Comparison of ENCODE assay signal across 9 mouse cellular contexts in the genomic region with DNA sequence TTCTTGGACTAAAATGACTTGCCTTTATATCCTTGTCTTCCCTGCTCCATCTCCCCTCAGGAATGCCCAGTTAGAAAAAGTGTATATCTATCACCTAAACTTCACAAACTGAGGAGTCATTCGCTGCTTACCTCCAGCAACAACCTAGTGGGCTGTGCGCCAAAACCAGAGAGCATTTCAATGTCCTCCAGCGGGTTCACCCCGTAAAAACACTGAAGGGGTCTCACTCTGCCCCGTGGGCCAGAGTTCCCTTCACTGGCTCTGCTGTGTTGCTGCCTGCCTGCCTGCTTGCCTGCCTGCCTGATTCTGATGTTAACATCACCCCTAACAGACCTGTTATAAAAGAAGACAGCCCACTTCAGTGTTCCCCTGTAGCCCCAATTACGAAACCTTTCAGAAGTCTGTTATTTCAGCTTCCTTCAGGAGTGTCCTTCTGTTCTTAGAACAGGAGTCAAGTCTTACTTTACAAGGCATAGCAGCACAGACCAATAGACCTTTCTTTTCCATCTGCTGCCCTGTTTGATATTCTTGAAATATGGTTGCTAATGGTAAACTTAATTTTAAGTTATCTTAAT. TPM values are rescaled to one million over a fixed set of nuclear protein-coding genes. Genes with fewer than 3 reads are reported as not detected.
DNase-seq lines count a peak whose midpoint lies in the region; ATAC-seq and TF ChIP-seq lines count a peak whose summit lies in the region.
"Had no signal": no experiment of that assay in that cellular context is flagged by ENCODE, and none has a peak within 500 bp of the region (broad histone marks: within the 10 kb centered on the region; RNA-seq: fewer than 3 reads in every experiment).

No protein-coding gene starts in this region.

- WGBS in liver, embryonic 13.5 days (ENCODE audit: insufficient replicate concordance) = 46% methylated on average over 6 of the region's 6 CpGs
- WGBS in neural tube, embryonic 15.5 days = 58% methylated on average over 6 of the region's 6 CpGs

- peak; percentile 3 for DNase-seq in embryo, embryonic 9.5 days (ENCODE audit: extremely low spot score)
- no peak for DNase-seq in embryo, embryonic 10 days (ENCODE audit: low spot score)
- peak; percentile 12 to 18 for DNase-seq in cerebellum, postnatal 36 days
- DNase-seq in induced T-regulatory cell, adult 2 months (ENCODE audit: low read depth) = peak; percentile 22
- DNase-seq in liver, embryonic 13.5 days = no peak
- no peak for DNase-seq in thymus, postnatal 10 days (ENCODE audit: low spot score in 2 of 2)

- peak overlapping the region; percentile 76 for H3K4me3 ChIP-seq in C2C12 (ENCODE audit: insufficient read depth, poor library complexity, severe bottlenecking)
- H3K4me3 ChIP-seq in liver, embryonic 13.5 days (replicated peaks) = peak overlapping the region; percentile 77
- H3K4me3 ChIP-seq in neural tube, embryonic 15.5 days (replicated peaks) = peak overlapping the region; percentile 84

- peak overlapping the region; percentile 85 for H3K27ac ChIP-seq in liver, embryonic 13.5 days
- 0 out of 2 replicates have a peak overlapping the region, but pooled peaks have one; percentile 90 for H3K27ac ChIP-seq in neural tube, embryonic 15.5 days (replicated peaks)

- H3K36me3 ChIP-seq in C2C12 (ENCODE audit: control insufficient read depth, insufficient read depth) = peaks cover 14% of the 10 kb centered on the region
- peaks cover 8% of the 10 kb centered on the region for H3K36me3 ChIP-seq in liver, embryonic 13.5 days
- peaks cover 6% of the 10 kb centered on the region for H3K36me3 ChIP-seq in neural tube, embryonic 15.5 days

- ATAC-seq in liver, embryonic 13.5 days (ENCODE audit: low read depth) = no peak
- ATAC-seq in neural tube, embryonic 15.5 days (ENCODE audit: low FRiP score) = no peak

- H3K27me3 ChIP-seq in C2C12 (ENCODE audit: control insufficient read depth, insufficient read depth, insufficient read length) = no peaks in the 10 kb centered on the region
- H3K27me3 ChIP-seq in liver, embryonic 13.5 days = no peaks in the 10 kb centered on the region
- no peaks in the 10 kb centered on the region for H3K27me3 ChIP-seq in neural tube, embryonic 15.5 days (replicated peaks)
- H3K27me3 ChIP-seq: Patski had no signal

- no peaks in the 10 kb centered on the region for H3K9me3 ChIP-seq in liver, embryonic 13.5 days (replicated peaks)
- H3K9me3 ChIP-seq in neural tube, embryonic 15.5 days (replicated peaks) = no peaks in the 10 kb centered on the region

- peaks cover 56% of the 10 kb centered on the region for H3K79me2 ChIP-seq in C2C12 (ENCODE audit: control insufficient read depth, insufficient read depth)

- H3K79me3 ChIP-seq in C2C12 (ENCODE audit: low read depth) = peaks cover 33% of the 10 kb centered on the region

- H3K9ac ChIP-seq in liver, embryonic 13.5 days = peak overlapping the region; percentile 88
- peak overlapping the region; percentile 89 for H3K9ac ChIP-seq in neural tube, embryonic 15.5 days (replicated peaks)

- H3K4me1 ChIP-seq in liver, embryonic 13.5 days (replicated peaks) = peaks cover 37% of the 10 kb centered on the region
- H3K4me1 ChIP-seq in neural tube, embryonic 15.5 days = peaks cover 28% of the 10 kb centered on the region

- peak overlapping the region; percentile 23 for H3ac ChIP-seq in C2C12 (ENCODE audit: control insufficient read depth, insufficient read length, low read depth)

- H3K4me2 ChIP-seq in liver, embryonic 13.5 days = peak overlapping the region; percentile 80
- peak overlapping the region; percentile 88 for H3K4me2 ChIP-seq in neural tube, embryonic 15.5 days

- TF ChIP-seq CTCF in C2C12 (IDR thresholded peaks at IDR 0.05; ENCODE audit: control insufficient read depth, insufficient read depth, insufficient read length) = no peak

TF ChIP-seq in C2C12, 6 proteins besides CTCF, POLR2A, EP300 and RAD21:
- no peak for TF ChIP-seq USF1 (IDR thresholded peaks at IDR 0.05; ENCODE audit: low read depth)
- TF ChIP-seq MAX (IDR thresholded peaks at IDR 0.05) = no peak
- no peak for TF ChIP-seq FOSL1 (IDR thresholded peaks at IDR 0.05; ENCODE audit: insufficient read depth, low read length, poor library complexity, severe bottlenecking)
- TF ChIP-seq CEBPB (IDR thresholded peaks at IDR 0.05; ENCODE audit: low read depth) = no peak
- no peak for TF ChIP-seq MYOG (IDR thresholded peaks at IDR 0.05; ENCODE audit: control insufficient read depth, extremely low read depth, insufficient read length)

RNA-seq across cellular contexts. Expression of a gene that starts 1.1 kb away (rescaled TPM):
- polyA plus RNA-seq in C2C12 (2012; fragmentation: generic; extraction: Trizol) = 14.2 TPM
- 55.8 and 70.1 TPM in 2 replicates for polyA plus RNA-seq in liver, embryonic 13.5 days (2015; fragmentation: Nextera tagmentation; extraction: Ambion mirVana)
- 70.9 and 75.0 TPM in 2 replicates for polyA plus RNA-seq in neural tube, embryonic 15.5 days (2015; fragmentation: Nextera tagmentation; extraction: Ambion mirVana)

RNA-seq across cellular contexts. Expression of a gene that starts 1.1 kb away (rescaled TPM):
- 9.7 TPM for polyA plus RNA-seq in C2C12 (2012; fragmentation: generic; extraction: Trizol)
- polyA plus RNA-seq in liver, embryonic 13.5 days (2015; fragmentation: Nextera tagmentation; extraction: Ambion mirVana) = 41.0 and 48.9 TPM in 2 replicates
- 51.0 and 55.4 TPM in 2 replicates for polyA plus RNA-seq in neural tube, embryonic 15.5 days (2015; fragmentation: Nextera tagmentation; extraction: Ambion mirVana)

Comparison
In these comparisons a context has a peak if more than half of its experiments do, and no peak if none do; other contexts are left out.
1. DNase-seq: peak in embryo, embryonic 9.5 days (single experiment), cerebellum, postnatal 36 days (2 of 2) and induced T-regulatory cell, adult 2 months (single experiment); none in embryo, embryonic 10 days (single experiment), liver, embryonic 13.5 days (single experiment) and thymus, postnatal 10 days (0 of 2).
2. Peak in every context shown above with its lines, with median percentiles within 50 percentile points of each other: H3K4me3 ChIP-seq.